Mouse (Mus musculus) heart, postnatal 0 days (tissue): Measurements from ENCODE around the gene Aurkb.

Experiments
- CTCF ChIP-seq: IDR thresholded peaks from 2 replicates; pipeline ENCODE4 v1.5.1; 2016; ENCODE audit warnings: antibody characterized with exemption, control low read depth, low read depth
- EP300 ChIP-seq: IDR thresholded peaks from 2 replicates; pipeline ENCODE4 v1.6.1; 2016; ENCODE audit warnings: antibody characterized with exemption, low read depth

DNA sequence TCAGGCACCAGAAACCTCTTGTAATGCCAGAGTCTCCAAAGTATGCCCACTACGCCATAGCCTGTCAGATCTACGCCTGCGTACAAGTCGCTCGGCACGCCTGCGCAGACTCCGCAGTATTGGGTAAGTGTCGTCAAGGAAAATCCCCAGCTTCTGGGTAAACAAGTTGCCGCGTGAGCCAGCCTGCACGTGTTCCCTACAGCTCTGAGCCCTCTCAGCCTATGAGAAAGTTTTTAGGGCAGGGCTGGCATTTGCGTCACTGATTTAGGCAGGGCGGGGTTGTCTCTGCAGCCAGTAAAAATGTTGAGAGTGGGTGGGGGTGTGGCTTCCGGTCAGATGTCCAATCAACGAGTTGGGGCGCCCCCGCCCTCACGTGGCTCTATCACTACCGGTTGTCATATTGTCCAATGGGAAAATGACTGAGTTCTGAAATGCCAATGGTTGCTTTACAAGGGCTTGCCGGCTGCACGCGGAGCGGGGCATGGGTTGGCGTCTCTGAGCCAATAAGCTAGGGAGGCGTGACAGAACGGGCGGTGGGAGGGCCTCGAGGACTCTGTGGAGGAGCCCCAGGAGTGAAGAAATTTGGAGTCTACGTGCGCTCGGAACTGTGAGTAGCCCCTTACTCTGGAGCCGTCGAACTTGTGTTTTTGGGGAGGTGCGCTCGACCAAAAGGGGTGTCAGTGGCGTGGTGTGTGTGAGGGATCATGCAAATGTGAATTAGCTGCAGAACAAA is 49.4 kb downstream of the Aurkb start, which contains the start of gene Per1:
- TF ChIP-seq CTCF = no peak
- peak; percentile 97 for TF ChIP-seq EP300
